Mouse (Mus musculus) c-Kit-positive CD71-negative TER-119-negative erythroid progenitor cells, embryonic 14.5 days (primary cell): ENCODE measurements around the gene Nrxn3.

Experiments used
- DNase-seq: peaks from one replicate; pipeline ENCODE4 v3.0.0-alpha.2; 2013; ENCODE audit warnings: low read depth

The Nrxn3 gene

GRCm38 (mm10) chr12:89331474-89332263, 609.0 kb downstream of the Nrxn3 start:
- no peak for DNase-seq

- DNase-seq = no peak
These were observed 610.8 kb downstream of the Nrxn3 start for GRCm38 (mm10) chr12:89333486-89333885.

DNA sequence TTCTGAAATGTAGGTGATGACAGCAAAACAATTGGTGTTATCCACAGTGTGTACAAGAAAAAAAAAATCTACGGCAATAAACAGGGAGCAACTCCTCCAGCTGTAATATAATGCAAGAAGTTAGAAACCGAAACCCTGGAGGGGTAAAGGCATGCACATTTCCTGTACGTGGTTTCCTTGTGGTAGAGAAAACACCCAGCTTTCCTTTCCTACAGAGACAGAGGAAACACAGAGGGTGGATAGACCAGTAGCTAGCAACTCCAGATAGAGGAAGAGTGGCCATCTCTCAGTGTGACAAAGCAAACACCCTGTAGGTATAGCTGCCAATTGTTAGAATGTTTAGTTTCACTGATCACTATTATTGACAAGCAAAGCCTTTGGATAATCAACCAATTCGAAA, 642.2 kb downstream of the Nrxn3 start:
- peak; percentile 8 for DNase-seq

- DNase-seq = no peak
These were observed 647.3 kb downstream of the Nrxn3 start for GRCm38 (mm10) chr12:89369939-89370338.

GRCm38 (mm10) chr12:89376600-89376999, 653.9 kb downstream of the Nrxn3 start:
- DNase-seq = no peak

- DNase-seq = no peak
These were observed 654.5 kb downstream of the Nrxn3 start for GRCm38 (mm10) chr12:89377051-89377643.

GRCm38 (mm10) chr12:89377687-89378086, 655.0 kb downstream of the Nrxn3 start:
- DNase-seq = no peak

DNA sequence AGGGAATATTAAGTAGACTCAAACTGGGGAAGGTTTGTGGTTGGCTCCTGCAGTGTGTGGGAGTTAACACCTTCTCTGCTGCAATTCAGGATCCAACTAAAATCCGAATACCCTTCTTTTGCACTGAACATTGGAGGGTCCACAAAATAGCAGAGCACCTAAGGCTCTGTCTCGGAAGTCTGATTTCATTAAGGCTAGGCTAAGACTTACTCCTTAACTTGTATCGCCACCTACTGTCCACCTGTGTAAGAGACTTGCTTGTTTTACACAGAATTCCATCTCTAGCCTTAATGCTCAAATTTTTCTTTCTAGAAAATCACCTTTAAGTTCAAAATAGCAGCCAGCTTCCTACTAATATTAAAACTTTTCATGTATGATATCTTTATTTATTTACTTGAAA, 660.6 kb downstream of the Nrxn3 start:
- DNase-seq = peak; percentile 6

DNA sequence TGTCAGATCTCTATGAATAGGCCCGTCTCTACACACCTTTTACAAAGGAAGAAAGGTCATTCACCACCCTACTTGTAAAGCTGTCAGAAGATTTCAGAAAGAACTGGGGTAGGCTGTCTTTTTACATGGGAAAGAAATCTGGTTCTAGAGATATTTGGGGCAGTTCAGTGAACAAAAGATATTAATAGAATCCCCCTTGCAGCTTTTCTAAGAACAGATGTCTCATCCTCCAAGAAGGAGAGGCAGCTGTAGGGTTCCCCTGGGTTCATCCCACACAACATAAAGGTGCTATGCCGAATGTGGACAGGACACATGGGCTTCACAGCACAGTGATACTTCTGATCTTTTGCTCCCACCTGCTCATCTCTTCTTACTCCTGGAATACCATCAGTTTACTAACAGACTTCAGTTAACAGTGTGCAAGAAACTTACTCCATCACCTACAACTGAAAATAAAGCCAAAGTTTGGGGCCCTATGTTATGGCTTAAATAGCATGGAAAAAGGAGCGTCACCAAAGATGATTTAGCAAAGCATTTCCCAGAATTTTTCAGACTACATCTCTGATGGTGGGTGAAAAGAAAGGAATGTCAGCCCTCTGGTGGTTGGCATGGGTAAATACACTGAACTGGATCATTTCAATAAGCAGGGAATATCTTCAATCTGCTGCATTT, 672.6 kb downstream of the Nrxn3 start:
- DNase-seq = no peak

DNA sequence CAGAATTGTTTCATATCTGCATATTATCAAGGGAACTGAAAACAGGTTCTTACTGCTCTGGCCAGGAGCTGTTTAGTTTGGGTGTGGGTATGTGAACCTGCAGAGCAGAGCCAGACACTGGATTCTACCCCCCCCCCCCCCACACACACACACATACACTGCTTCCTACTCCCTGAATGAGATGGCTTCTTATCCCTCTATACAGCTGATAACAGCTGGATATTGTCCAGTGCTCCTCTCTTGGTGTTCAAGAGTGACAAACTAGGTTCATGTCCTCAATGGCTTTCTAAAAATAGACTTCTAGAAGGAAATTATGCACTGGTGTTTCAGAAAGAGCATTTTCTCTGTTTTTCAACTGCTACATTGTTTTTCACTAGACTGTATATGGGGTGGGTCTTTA, 713.8 kb downstream of the Nrxn3 start:
- DNase-seq = no peak

DNA sequence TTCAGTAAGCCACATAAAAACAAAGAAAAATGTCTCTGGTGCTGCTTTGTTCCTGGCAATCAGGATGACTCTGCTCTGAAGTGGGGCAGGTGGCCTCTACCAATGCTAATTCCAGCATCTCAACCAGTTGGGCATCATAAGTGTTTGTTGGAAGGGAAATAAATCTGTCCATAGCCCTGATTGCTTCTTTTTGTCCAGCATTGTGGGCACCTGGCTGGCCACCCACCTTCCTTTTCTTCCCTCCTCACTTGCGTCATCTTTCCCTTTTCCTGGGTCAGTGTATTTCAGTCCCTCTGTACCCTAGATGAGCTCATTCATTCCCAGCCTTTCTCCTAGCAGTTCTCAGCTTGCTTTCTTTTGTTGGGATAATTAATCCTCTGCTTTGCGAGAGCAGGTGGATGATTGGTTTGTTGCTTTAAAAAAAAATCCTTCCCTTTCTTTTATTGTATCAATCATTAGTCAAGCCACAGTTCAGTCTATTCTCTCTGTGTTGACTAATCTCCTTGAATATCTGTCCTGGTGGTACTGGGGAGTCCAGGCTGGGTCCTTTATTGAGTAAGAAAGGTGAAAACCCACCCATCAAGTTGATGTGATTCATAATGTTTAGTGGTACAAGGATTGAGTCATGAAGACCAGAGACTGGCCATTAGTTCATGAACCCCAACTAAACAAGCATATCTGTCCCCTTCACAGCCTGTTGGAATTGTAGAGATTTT, 719.8 kb downstream of the Nrxn3 start:
- no peak for DNase-seq

GRCm38 (mm10) chr12:89450667-89451298, 728.1 kb downstream of the Nrxn3 start:
- peak; percentile 4 for DNase-seq

GRCm38 (mm10) chr12:89470226-89470625, 747.5 kb downstream of the Nrxn3 start:
- no peak for DNase-seq

GRCm38 (mm10) chr12:89471289-89471688, 748.6 kb downstream of the Nrxn3 start:
- no peak for DNase-seq

- DNase-seq = no peak
These were observed 749.2 kb downstream of the Nrxn3 start for GRCm38 (mm10) chr12:89471874-89472273.

- peak; percentile 28 for DNase-seq
These were observed 756.4 kb downstream of the Nrxn3 start for GRCm38 (mm10) chr12:89479096-89479495.

DNA sequence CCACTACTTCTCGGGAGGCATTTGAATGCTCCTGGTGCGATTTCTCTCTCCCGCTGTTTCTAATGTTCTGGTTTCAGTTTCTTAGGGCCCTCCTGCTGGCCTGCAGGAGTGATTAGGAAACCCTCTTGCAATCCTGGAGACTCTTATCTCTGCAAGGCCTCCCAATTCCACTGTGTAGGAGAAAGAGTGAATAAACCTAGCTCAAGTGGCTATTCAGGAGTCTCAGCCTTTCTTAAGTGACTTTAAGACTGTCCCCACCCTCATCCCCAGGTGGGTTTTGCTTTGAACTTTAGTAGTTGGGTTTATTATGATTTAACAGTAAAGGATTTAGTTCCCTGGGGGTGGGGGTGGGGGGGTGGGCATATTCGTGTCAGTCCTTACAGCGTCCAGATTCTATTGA, 759.5 kb downstream of the Nrxn3 start:
- no peak for DNase-seq

DNA sequence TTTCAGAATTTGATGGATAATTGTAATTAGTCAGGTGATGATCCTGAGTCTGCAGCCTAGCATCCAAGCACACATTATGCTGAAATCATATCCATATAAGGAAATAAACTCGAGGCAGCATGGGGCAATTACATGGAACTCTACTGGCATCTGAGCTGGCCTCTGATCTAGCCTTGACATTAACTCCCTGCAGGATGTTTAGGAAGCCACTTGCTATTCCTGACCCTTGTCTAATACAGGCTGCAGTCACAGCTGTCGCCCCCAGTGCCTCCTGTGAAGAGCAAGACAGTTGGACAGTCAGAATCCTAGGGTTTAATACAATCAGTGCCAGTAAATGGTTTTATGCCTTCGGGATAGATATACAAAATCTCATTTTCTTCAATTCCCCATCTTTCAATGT, 781.4 kb downstream of the Nrxn3 start:
- DNase-seq = no peak

DNA sequence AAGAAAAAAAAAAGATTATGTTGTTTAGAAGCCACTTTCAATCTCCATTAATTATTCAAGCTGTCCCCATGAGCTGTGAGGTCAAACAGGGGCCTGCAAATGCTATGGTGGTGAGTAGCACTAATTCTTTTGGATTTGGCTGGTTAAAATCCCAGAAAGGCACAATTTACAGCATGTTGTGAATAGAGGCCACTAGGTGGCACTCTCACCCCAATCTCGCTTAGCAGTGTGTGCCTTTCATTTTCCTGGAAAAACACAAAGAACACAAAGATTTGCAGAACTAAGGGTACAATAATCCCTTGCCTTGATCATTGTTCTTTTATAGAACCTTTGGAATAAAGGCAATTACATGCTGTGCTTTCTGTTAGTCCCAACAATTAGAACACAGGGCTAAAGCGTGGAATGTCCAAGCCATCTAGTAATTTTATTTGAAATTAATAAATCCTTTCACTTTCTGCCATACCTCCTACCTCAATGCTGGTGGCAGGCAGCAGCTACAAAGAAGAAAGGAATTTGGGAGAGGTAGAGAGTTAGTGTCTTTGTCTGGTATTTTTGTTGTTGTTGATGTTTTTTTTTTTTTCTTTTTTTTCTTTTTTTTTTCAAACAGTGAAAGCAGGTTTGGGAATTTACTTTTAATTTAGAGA, 782.6 kb downstream of the Nrxn3 start:
- DNase-seq = peak; percentile 12

DNA sequence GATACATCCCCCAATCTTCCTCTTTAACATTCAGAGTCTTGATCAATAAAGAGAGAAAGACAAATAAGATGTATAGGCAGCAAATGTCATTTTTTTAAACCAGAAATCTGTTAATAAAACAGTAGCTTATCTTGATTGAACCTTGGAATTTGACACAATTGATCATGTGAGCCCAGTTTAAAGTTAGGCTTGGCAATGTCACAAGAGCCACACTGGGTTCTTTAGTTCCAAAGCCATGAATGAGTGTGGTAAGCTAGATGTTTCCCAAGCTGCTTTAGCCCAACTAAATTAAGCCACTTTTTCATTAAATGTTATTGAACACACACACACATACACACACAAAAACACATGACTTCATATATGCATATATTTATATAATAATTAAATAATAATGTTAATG, 786.3 kb downstream of the Nrxn3 start:
- no peak for DNase-seq

GRCm38 (mm10) chr12:89513759-89514158, 791.1 kb downstream of the Nrxn3 start:
- DNase-seq = peak; percentile 23

- no peak for DNase-seq
These were observed 793.4 kb downstream of the Nrxn3 start for GRCm38 (mm10) chr12:89516046-89516445.
